Mouse (Mus musculus) embryo, embryonic 10.5 days (tissue): Measurements from ENCODE around the gene Camk1g.

ENCODE experiments used
- DNase-seq: peaks from one replicate; pipeline ENCODE4 v3.0.0-alpha.2; 2015; ENCODE audit warnings: low spot score

Gene Camk1g

DNA sequence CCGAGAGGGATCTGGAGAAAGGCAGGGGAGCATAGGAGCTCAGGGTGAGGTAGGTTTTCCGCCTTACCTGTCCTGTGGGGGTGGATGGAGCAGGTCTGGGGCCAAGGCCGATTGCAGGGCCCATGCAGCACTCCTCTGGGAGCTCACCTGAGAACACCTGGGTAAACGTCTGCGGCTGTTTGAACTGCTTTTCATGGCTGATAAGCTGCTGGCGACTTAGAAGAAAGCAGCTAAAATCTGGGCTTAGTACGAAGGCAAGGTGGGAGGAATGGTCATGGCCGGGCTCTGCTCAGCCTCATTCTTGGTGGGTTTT lies 68.0 kb downstream of the Camk1g start:
- DNase-seq: no peak

- no peak for DNase-seq
Observed at GRCm38 (mm10) chr1:193301216-193302092, 68.6 kb downstream of the Camk1g start.

GRCm38 (mm10) chr1:193299995-193300394 lies 70.1 kb downstream of the Camk1g start:
- no peak for DNase-seq

DNA sequence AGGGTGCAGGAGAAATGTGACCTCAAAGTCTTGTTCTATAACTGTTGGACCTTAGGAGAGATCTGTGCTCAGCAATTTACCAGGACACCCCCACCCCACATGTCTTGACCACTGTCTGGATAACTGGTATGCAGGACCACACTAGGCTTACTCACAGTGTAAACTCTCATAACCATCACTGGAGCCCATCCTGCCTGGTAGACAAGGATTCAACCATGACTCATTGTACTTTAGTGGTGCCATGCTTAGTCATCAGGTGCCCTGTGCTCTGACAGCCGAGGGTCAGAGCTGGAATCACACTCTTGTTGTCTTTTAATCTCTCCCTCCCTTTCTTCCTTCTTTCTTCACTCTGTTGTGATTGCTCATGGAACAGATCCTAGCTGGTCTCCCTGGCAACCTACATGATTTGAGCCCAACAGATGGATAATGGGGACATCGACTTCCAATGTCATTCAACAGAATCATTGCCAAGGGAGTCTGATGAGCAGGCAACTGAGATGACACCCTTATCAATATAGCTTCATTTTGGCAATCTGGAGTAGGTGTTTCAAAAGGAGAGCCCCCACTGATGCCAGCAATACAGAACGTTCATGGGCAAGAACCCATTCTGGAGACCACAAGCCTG lies 71.8 kb downstream of the Camk1g start:
- no peak for DNase-seq
